Mouse (Mus musculus) CD4-positive, CD25-positive, alpha-beta regulatory T cell, adult 4 months (primary cell): ENCODE data around the gene Btg3. TPM values are rescaled to one million over a fixed set of nuclear protein-coding genes. Genes with fewer than 3 reads are reported as not detected.
"Not testable (repeated sequence)": the region's sequence is repeated elsewhere in the genome, so short reads cannot be mapped to it uniquely, and the experiment has no call there.

ENCODE experiments used
- ATAC-seq: one replicate; pipeline ENCODE4 v1.8.0; 2017
- polyA plus RNA-seq, 2 experiments: library from polyadenylated mRNA; unstranded; fragments of 100-300 nt; shearing (Covaris generic); gene quantifications; one replicate each; pipeline ENCODE4 v1.2.1; 2017

Btg3 gene
- polyA plus RNA-seq: 1 to 10 TPM; 5.4 to 9.8 TPM

DNA sequence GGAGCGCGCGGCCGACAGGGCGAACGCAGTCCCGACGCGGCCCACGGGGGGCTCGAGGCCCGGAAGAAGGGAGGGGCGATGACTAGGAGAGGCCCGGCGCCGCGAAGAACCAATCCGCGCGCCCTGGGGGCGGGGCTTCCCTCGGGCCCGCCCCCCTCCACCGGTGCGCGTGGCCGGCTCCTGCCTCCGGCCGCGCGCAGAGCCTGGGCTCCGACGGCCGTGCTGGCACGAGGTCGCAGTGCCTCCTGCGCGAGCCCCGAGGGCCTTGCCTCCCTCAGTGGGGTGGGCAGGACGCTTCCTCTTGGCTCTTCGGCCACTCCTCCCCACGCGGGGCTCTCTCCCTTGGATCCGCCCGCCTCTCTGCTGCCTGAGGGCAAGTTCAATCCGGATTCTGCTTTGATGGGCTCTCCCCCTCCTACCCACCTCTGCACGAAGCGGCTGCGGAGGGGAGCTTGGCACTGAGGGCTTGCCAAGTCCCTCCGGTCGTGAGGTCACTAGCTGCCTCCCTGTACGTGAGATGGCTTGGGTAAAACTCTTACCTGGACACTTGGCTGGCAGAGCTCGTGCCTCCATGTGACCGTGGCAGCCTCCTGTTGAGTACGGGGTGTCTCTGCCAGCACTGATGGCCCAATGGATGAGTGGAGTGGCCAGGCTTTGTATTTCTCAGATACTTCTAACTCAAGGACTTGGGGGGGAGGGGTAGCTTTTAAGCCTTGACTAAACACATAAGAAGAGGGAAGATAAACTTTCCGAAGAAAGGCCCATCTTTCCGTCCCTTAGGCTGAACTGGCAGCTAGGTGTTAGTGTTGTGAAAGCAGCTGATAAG, at the start of gene Btg3:
Btg3 (minus strand) TSS at position 448 of the 826 bp plus-strand sequence.
- ATAC-seq: peak; percentile 81

DNA sequence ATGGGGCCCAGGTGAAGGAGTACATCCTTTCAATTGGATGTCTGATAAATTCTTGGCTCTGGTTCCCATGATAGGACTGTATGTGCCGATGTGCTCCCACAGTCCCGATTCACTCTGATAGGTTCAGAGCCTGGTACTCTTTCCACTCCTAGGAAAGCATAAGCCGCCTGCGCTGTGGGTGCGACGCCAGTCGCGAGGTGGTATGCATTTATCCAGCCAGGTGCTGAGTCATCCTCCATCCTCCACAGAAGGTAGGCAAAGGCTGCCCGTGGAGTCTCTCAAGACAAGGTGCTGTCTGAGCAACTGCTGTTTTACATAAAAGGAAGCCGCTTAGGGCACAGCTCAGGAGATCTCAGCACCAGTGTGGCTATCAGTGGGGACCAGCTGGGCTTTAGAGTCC, 40.7 kb upstream of the Btg3 start:
- ATAC-seq: no peak

GRCm38 (mm10) chr16:78416500-78416899, 39.5 kb upstream of the Btg3 start:
- no peak for ATAC-seq

DNA sequence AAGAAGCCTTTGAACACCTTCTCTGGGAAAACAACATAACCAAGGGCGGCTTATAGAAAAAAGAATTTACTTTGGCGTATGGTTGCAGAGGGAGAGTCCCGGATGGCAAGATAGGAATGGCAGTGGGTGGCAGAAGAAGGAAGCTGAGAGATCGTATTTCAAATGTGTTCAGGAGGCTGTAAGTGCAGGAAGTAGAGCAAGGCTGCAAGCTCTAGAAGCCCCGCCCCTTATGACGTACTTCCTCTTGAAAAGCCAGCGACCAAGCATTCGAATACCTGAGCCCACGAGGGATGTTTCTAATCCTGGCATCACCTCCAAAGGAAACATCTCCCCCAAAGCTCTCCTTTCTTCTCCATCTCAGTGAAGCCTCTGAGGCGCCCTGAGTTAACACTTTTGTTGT, 33.0 kb upstream of the Btg3 start:
- no peak for ATAC-seq

DNA sequence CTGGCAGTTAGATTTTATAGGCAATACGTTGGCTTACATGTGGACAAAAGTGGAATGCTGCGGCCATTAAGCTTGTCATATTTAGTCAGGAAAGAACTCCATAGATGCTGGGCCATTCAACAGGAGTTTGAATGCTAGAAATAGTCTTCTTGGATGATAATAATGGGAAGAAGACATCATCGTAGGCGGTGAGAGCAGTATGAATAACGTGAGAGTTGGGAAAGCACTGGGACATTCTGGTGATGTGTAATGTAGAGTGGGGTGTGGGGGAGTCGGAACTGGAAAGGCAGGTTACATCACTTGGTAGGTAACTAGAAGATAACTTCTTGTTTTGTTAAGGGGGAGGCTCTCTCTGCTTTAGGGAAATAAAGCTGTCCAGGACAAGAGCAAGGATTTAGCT, 30.9 kb upstream of the Btg3 start:
- no peak for ATAC-seq

- ATAC-seq: no peak
Measured at GRCm38 (mm10) chr16:78406657-78407056, 29.7 kb upstream of the Btg3 start.

- ATAC-seq: no peak
Measured at GRCm38 (mm10) chr16:78402316-78402715, 25.3 kb upstream of the Btg3 start.

DNA sequence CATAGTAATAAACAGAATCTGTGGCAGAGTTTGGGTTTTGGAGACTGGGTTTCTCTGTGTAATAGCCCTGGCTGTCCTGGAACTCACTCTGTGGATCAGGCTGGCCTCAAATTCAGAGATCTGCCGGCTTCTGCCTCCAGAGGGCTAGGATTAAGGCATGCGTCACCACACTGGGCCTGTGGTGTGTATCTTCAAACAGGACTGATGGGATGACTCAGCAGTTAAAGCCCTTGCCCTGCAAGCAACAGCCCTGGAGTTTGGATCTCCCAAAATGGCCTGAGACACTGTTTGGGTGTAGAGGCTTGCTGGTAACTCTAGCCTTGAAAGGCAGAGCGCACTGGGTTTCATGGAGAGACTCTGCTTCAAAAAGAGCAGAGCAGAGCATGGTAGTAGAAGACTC, 22.4 kb upstream of the Btg3 start:
- ATAC-seq: no peak

- ATAC-seq: no peak
Measured at GRCm38 (mm10) chr16:78398734-78399133, 21.7 kb upstream of the Btg3 start.

- ATAC-seq: no peak
Measured at GRCm38 (mm10) chr16:78391354-78391753, 14.4 kb upstream of the Btg3 start.

DNA sequence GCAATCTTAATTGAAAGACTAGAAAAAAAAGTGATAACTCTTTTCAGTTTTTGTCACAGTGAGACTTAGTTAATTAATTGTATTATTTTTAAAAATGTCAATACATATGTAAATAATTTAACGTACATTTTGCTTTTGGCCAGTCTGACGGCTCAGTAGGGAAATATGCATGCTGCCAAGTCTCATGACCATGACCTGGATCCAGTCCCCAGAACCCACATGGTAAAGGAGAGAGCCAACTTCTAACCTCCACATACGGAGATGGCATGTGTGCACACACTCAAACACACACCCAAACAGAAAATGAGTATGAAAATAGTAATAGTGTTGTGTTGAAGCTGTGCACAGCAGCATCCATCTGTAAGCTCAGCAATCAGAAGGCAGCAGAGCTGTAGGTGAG, 13.0 kb upstream of the Btg3 start:
- no peak for ATAC-seq

DNA sequence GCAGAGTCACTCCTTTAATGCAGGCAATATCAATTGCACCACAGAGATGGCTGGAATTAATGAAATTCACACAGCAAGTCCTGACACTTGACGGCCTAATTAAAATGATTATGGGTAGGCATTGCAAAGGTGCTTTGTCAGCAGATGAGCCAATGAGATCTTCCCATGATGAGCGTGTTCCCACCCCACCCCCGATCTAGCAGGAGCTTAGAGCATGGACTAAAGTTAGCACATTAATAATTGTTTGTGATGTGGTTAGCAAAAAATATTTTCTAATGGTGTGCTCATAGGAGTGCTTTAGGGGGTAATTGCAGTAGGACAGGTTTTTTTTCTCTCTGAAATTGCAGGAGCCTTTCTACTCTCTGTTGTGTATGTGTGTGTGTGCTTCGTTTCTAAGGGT, 12.1 kb upstream of the Btg3 start:
- no peak for ATAC-seq

DNA sequence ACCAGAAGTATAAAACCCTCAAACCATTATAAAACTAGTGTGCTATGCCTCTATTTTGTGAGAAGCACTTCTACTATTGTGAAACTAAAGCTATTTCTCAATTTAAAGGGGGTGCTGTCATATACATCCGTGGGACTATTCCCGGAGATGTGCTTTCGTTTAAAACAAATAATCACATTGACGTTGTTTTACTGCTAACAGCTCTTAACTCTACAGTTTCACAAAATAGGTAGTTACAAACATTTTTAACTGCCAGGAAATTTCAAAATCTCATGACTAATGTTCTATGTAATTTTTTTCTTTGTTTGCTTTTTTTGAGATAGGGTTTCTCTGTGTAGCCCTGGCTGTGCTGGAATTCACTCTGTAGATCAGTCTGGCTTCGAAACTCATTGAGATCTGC, 1.5 kb upstream of the Btg3 start:
- ATAC-seq: no peak

DNA sequence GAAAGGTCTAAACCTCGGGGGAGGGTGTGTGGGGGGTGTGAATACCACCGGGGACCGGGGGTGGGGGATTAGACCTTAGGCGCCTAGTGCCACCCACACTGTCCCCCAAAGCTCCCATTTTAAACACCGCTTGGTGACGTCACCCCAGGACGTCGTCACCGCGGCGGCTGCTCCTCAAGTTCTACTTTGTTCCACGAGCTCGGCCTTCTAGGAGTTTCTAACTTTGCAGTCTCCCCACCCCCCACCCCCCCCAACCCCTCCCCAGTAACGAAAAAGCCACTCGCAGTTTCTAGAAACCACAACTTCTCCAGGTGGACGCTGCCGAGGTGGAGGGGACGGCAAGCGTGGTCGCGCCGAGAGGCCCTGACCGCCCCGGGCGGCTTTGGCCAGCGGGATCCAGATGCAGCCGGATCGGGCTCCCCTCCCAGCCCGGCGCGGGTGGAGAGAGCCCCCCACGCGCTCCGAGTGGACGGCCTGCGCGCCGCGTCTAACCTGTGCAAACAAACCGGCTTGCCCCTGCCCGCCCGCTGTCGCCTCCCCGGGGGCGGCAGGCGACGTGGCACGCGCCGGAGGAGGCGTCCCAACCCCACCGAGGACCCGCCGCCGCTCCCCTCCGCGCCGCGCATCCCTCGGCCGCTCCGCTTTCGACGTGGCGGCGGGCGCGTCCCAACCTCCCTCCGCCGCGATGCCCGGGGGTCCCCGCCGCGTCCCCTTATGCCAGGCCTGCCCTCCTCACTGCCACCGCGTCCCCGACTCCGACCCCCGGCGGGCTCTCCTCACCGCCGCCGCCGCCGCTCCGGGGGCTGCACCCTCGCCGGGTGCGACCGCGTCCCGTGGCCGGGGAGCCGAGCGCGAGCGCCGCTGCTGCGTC, 936 bp downstream of the Btg3 start:
- peak; percentile 39 for ATAC-seq

DNA sequence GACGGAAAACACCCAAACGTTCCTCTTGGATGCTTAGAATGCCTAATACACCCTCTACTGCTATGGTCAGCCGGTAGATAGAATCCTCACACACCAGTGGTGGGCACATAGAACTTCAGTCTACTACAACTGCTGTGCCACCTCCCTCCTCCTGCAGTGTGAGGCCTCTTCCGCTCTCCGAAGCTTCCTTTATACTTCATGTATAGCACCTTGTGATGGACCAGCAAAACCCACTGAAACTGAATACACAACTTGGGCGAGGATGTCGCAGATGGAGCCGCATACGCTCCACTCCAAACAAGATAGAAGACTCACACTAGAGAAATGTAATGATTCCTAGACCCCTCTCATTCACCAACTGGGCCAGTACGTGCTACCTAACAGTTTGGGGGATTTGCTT, 1.8 kb downstream of the Btg3 start:
- peak; percentile 49 for ATAC-seq

GRCm38 (mm10) chr16:78373743-78374142, 3.2 kb downstream of the Btg3 start:
- ATAC-seq: no peak

- no peak for ATAC-seq
Measured at GRCm38 (mm10) chr16:78372786-78373185, 4.2 kb downstream of the Btg3 start.

- ATAC-seq: no peak
Measured at GRCm38 (mm10) chr16:78371491-78372046, 5.4 kb downstream of the Btg3 start.

DNA sequence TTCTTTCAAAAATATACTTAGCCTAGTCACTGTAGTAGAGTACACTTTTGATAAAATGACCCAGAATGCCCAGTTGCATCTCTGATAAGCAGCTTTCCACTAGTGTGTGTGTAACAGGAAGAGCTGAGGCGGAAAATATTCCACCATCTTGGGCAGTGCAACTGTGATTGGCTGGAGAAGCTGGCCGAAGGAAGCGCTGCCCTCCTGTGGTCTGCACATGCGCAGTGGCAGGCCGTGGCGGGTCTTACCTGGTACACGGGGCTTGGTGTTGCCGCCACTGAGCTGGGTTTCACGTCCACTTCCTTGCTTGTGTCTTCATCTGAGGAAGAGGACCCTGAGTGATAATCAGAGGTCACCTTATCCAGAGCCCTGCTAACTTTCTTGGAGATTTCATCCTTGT, 12.4 kb downstream of the Btg3 start:
- ATAC-seq: not testable (repeated sequence)

- ATAC-seq: no peak
Measured at GRCm38 (mm10) chr16:78361466-78361865, 15.5 kb downstream of the Btg3 start.

- ATAC-seq: peak; percentile 71
Measured at GRCm38 (mm10) chr16:78357757-78358156, 19.2 kb downstream of the Btg3 start.

DNA sequence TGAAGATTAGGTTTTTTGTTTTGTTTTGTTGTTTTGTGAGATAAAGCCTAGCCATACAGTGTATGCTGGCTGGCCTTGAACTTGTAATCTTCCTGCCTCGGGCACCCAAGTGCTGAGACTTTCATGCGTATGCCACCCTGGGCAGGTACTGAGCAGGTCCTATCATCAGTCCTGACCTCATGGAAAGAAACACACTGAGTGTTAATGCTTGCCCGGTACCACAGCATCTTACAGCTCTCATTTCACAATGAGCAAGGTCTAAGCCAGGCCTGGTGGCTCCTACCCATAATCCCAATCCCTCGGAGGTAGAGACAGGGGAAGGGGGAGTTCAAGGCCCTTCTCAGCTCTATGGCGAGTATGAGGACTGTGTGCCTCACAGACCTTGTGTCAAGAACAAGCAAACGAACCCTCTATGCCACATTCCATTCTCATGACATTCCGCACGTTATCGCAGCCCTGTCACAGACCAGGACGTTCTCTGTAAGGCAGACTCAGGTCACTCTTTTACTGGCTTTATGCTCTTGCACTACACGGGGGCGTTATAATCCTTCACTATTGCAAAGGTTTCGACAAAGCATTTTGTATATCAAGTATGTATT, 29.6 kb downstream of the Btg3 start:
- no peak for ATAC-seq
